ENCODE assay signal across 10 mouse cellular contexts in the genomic region with DNA sequence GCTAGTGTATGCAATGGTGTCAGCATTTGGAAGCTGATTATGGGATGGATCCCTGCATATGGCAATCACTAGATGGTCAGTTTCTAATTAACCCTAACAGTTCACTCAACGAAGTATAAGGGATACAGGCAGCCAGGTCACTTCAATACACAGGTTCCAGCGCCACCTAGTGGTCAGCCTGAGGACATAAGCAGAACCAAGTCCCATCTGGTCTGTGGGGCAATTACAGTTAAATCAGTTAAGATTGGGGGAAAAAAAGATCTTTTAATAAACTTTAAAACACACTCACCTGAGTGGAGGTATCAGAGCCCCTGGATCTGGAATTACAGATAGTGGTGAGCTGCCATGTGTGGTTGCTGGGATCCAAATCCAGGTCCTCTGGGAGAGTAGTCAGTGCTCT. TPM values are rescaled to one million over a fixed set of nuclear protein-coding genes. Genes with fewer than 3 reads are reported as not detected.
DNase-seq lines count a peak whose midpoint lies in the region; ATAC-seq and TF ChIP-seq lines count a peak whose summit lies in the region.
"Had no signal": no experiment of that assay in that cellular context is flagged by ENCODE, and none has a peak within 500 bp of the region (broad histone marks: within the 10 kb centered on the region; RNA-seq: fewer than 3 reads in every experiment).

No protein-coding gene starts in this region.

- no peaks in the 10 kb centered on the region for H3K9me3 ChIP-seq in kidney, embryonic 15.5 days (replicated peaks)
- no peaks in the 10 kb centered on the region for H3K9me3 ChIP-seq in embryonic facial prominence, embryonic 10.5 days
- H3K9me3 ChIP-seq in limb, embryonic 11.5 days (ENCODE audit: control insufficient read depth, low read length), result no peaks in the 10 kb centered on the region
- H3K9me3 ChIP-seq: stomach, embryonic 15.5 days had no signal

- peak; percentile 70 for DNase-seq in kidney, adult 2 months
- peak; percentile 29 to 51 for DNase-seq in adrenal gland, postnatal 4 days (ENCODE audit: low spot score in 2 of 2)
- DNase-seq in embryonic facial prominence, embryonic 10.5 days (ENCODE audit: low spot score), result peak; percentile 86
- DNase-seq in induced T-regulatory cell, adult 2 months (ENCODE audit: low read depth), result peak; percentile 88
- peak; percentile 89 for DNase-seq in limb, embryonic 11.5 days (ENCODE audit: low spot score)
- DNase-seq in ovary, adult 18-20 months (ENCODE audit: low spot score), result peak; percentile 25
- DNase-seq in thymus, adult 18-20 months, result peak; percentile 15 to 35

- 1% methylated on average over 2 of the region's 2 CpGs for WGBS in kidney, adult 2 months
- 1% methylated on average over 2 of the region's 2 CpGs for WGBS in kidney, embryonic 15.5 days
- under 1% methylated on average over 2 of the region's 2 CpGs for WGBS in embryonic facial prominence, embryonic 10.5 days
- 0% methylated on average over 2 of the region's 2 CpGs for WGBS in limb, embryonic 11.5 days

- TF ChIP-seq CTCF in kidney, adult 2 months (conservative IDR thresholded peaks at IDR 0.05; ENCODE audit: insufficient read depth, insufficient read length, low read depth, low read length), result peak; percentile 90

- H3K4me3 ChIP-seq in kidney, adult 2 months (ENCODE audit: insufficient read depth, low read depth, low read length), result no peak overlapping the region
- no peak overlapping the region for H3K4me3 ChIP-seq in kidney, embryonic 15.5 days (replicated peaks)
- H3K4me3 ChIP-seq in embryonic facial prominence, embryonic 10.5 days, result no peak overlapping the region
- no peak overlapping the region for H3K4me3 ChIP-seq in limb, embryonic 11.5 days (ENCODE audit: low read depth, low read length)
- H3K4me3 ChIP-seq: stomach, embryonic 15.5 days had no signal

- H3K36me3 ChIP-seq in kidney, adult 2 months (ENCODE audit: control insufficient read depth, insufficient read depth, low read length), result no peaks in the 10 kb centered on the region
- no peaks in the 10 kb centered on the region for H3K36me3 ChIP-seq in kidney, embryonic 15.5 days
- no peaks in the 10 kb centered on the region for H3K36me3 ChIP-seq in embryonic facial prominence, embryonic 10.5 days (replicated peaks)
- H3K36me3 ChIP-seq in limb, embryonic 11.5 days (ENCODE audit: control insufficient read depth, insufficient read depth, low read length), result no peaks in the 10 kb centered on the region
- H3K36me3 ChIP-seq: stomach, embryonic 15.5 days had no signal

- no peak for TF ChIP-seq POLR2A in kidney, adult 2 months (IDR thresholded peaks at IDR 0.05; ENCODE audit: low read depth, low read length)

- H3K27ac ChIP-seq in kidney, adult 2 months (ENCODE audit: insufficient read depth, low read depth, low read length), result no peak overlapping the region
- no peak overlapping the region for H3K27ac ChIP-seq in kidney, embryonic 15.5 days
- no peak overlapping the region for H3K27ac ChIP-seq in embryonic facial prominence, embryonic 10.5 days (replicated peaks)
- no peak overlapping the region for H3K27ac ChIP-seq in limb, embryonic 11.5 days (replicated peaks; ENCODE audit: low read depth, low read length)
- H3K27ac ChIP-seq: stomach, embryonic 15.5 days had no signal

- ATAC-seq in kidney, embryonic 15.5 days (replicated peaks; ENCODE audit: low FRiP score), result no peak
- no peak for ATAC-seq in limb, embryonic 11.5 days (ENCODE audit: insufficient number of reproducible peaks, low FRiP score, low TSS enrichment, low read depth)

- H3K4me2 ChIP-seq in kidney, embryonic 15.5 days, result no peak overlapping the region
- H3K4me2 ChIP-seq in limb, embryonic 11.5 days (ENCODE audit: low read depth, severe bottlenecking), result no peak overlapping the region
- H3K4me2 ChIP-seq: stomach, embryonic 15.5 days had no signal

- no peaks in the 10 kb centered on the region for H3K27me3 ChIP-seq in kidney, adult 2 months (replicated peaks; ENCODE audit: control insufficient read depth, insufficient read depth, low read length)
- no peaks in the 10 kb centered on the region for H3K27me3 ChIP-seq in kidney, embryonic 15.5 days
- H3K27me3 ChIP-seq in embryonic facial prominence, embryonic 10.5 days (replicated peaks; ENCODE audit: low read depth, poor library complexity, severe bottlenecking), result no peaks in the 10 kb centered on the region
- H3K27me3 ChIP-seq in limb, embryonic 11.5 days (ENCODE audit: control insufficient read depth, insufficient read depth, low read length), result no peaks in the 10 kb centered on the region
- H3K27me3 ChIP-seq: stomach, embryonic 15.5 days had no signal

- H3K9ac ChIP-seq in kidney, embryonic 15.5 days, result no peak overlapping the region
- no peak overlapping the region for H3K9ac ChIP-seq in limb, embryonic 11.5 days (ENCODE audit: low read length)
- H3K9ac ChIP-seq: stomach, embryonic 15.5 days had no signal

- H3K4me1 ChIP-seq in kidney, adult 2 months (ENCODE audit: control insufficient read depth, insufficient read depth, low read length), result peaks cover 3% of the 10 kb centered on the region; the same call in 1 of the 2 replicates
- H3K4me1 ChIP-seq in kidney, embryonic 15.5 days, result peaks cover 3% of the 10 kb centered on the region; the same call in 1 of the 2 replicates
- peaks cover 8% of the 10 kb centered on the region for H3K4me1 ChIP-seq in embryonic facial prominence, embryonic 10.5 days
- 0 out of 2 replicates have a peak, but pooled peaks cover 3% of the 10 kb centered on the region for H3K4me1 ChIP-seq in limb, embryonic 11.5 days (ENCODE audit: control insufficient read depth, insufficient read depth, low read length)

RNA-seq across cellular contexts. Expression of a gene that starts 2.1 kb away (rescaled TPM):
- 0.88 and 1.5 TPM in 2 replicates for polyA plus RNA-seq in kidney, adult 2 months (2012; rRNA removed)
- polyA plus RNA-seq in kidney, embryonic 15.5 days (2015; fragmentation: Nextera tagmentation; extraction: Ambion mirVana), result 71.2 and 75.0 TPM in 2 replicates
- 10 to 100 TPM in 1 of 2 experiments, under 1 TPM in 1; 0.23 to 15.9 TPM for total RNA-seq in adrenal gland, postnatal 4 days (2021)
- polyA plus RNA-seq in embryonic facial prominence, embryonic 10.5 days (2016; fragmentation: Nextera tagmentation; extraction: Ambion mirVana), result 1.8 and 2.4 TPM in 2 replicates
- polyA plus RNA-seq in limb, embryonic 11.5 days (2014; fragmentation: Nextera tagmentation; extraction: Ambion mirVana), result not detected in 2 replicates
- polyA plus RNA-seq: stomach, embryonic 15.5 days had no signal

RNA-seq across cellular contexts. Expression of a gene that starts 4.3 kb away (rescaled TPM):
- 21.5 and 26.1 TPM in 2 replicates for polyA plus RNA-seq in kidney, adult 2 months (2012; rRNA removed)
- polyA plus RNA-seq in kidney, embryonic 15.5 days (2015; fragmentation: Nextera tagmentation; extraction: Ambion mirVana), result 10.8 and 10.9 TPM in 2 replicates
- 10 to 100 TPM; 40.0 to 40.7 TPM for total RNA-seq in adrenal gland, postnatal 4 days (2021)
- 10.8 and 11.5 TPM in 2 replicates for polyA plus RNA-seq in embryonic facial prominence, embryonic 10.5 days (2016; fragmentation: Nextera tagmentation; extraction: Ambion mirVana)
- 5.9 and 7.8 TPM in 2 replicates for polyA plus RNA-seq in limb, embryonic 11.5 days (2014; fragmentation: Nextera tagmentation; extraction: Ambion mirVana)

RNA-seq across cellular contexts. Expression of a gene that starts 34.0 kb away (rescaled TPM):
- polyA plus RNA-seq in kidney, adult 2 months (2012; rRNA removed), result 1.8 TPM in 1 of 2 replicates, not detected in the other
- polyA plus RNA-seq in kidney, embryonic 15.5 days (2015; fragmentation: Nextera tagmentation; extraction: Ambion mirVana), result 24.0 and 24.3 TPM in 2 replicates
- not detected for total RNA-seq in adrenal gland, postnatal 4 days (2021)
- polyA plus RNA-seq in embryonic facial prominence, embryonic 10.5 days (2016; fragmentation: Nextera tagmentation; extraction: Ambion mirVana), result 20.1 and 23.8 TPM in 2 replicates
- 31.1 and 35.1 TPM in 2 replicates for polyA plus RNA-seq in limb, embryonic 11.5 days (2014; fragmentation: Nextera tagmentation; extraction: Ambion mirVana)
- total RNA-seq: gastrocnemius, adult 8-10 months had no signal

RNA-seq across cellular contexts. Expression of a gene that starts 57.2 kb away (rescaled TPM):
- 35.9 and 36.3 TPM in 2 replicates for polyA plus RNA-seq in kidney, adult 2 months (2012; rRNA removed)
- polyA plus RNA-seq in kidney, embryonic 15.5 days (2015; fragmentation: Nextera tagmentation; extraction: Ambion mirVana), result 60.8 and 61.4 TPM in 2 replicates
- total RNA-seq in adrenal gland, postnatal 4 days (2021), result 100 to 1,000 TPM in 1 of 2 experiments, 10 to 100 TPM in 1; 87.5 to 104 TPM
- polyA plus RNA-seq in embryonic facial prominence, embryonic 10.5 days (2016; fragmentation: Nextera tagmentation; extraction: Ambion mirVana), result 71.3 and 78.1 TPM in 2 replicates
- 66.1 and 78.4 TPM in 2 replicates for polyA plus RNA-seq in limb, embryonic 11.5 days (2014; fragmentation: Nextera tagmentation; extraction: Ambion mirVana)

RNA-seq across cellular contexts. Expression of a gene that starts 58.6 kb away (rescaled TPM):
- polyA plus RNA-seq in kidney, adult 2 months (2012; rRNA removed), result 2.7 and 3.1 TPM in 2 replicates
- 5.8 and 6.0 TPM in 2 replicates for polyA plus RNA-seq in kidney, embryonic 15.5 days (2015; fragmentation: Nextera tagmentation; extraction: Ambion mirVana)
- 10 to 100 TPM; 16.6 to 17.6 TPM for total RNA-seq in adrenal gland, postnatal 4 days (2021)
- polyA plus RNA-seq in embryonic facial prominence, embryonic 10.5 days (2016; fragmentation: Nextera tagmentation; extraction: Ambion mirVana), result 7.7 and 8.9 TPM in 2 replicates
- polyA plus RNA-seq in limb, embryonic 11.5 days (2014; fragmentation: Nextera tagmentation; extraction: Ambion mirVana), result 4.5 and 4.7 TPM in 2 replicates

Comparison
In these comparisons a context has a peak if more than half of its experiments do, and no peak if none do; other contexts are left out.
1. RNA of a gene that starts 2.1 kb away (polyA plus RNA-seq): 71.2 to 75.0 TPM in kidney, embryonic 15.5 days; 1.8 to 2.4 TPM in embryonic facial prominence, embryonic 10.5 days, 0.88 to 1.5 TPM in kidney, adult 2 months and not detected in limb, embryonic 11.5 days; every median in the first group is over 10 times any median in the second.
2. DNase-seq: peak in every context shown above with its lines; median percentile 89 in limb, embryonic 11.5 days; 88 in induced T-regulatory cell, adult 2 months; 86 in embryonic facial prominence, embryonic 10.5 days; 70 in kidney, adult 2 months; 40 in adrenal gland, postnatal 4 days; 25 in ovary, adult 18-20 months; 25 in thymus, adult 18-20 months.